Mouse (Mus musculus) midbrain, embryonic 16.5 days (tissue): ENCODE measurements at regions not wholly inside any gene's neighbourhood (a gene's known extent, or its start where the extent isn't known, plus 50 kb on each side); places are given as distances from the start of the nearest gene placed in this dataset.

Experiments
- ATAC-seq: fragments of 200-750 bp; cut with Nextera tagmentation; 2 replicates; pipeline ENCODE4 v1.8.0; 2017; ENCODE audit warnings: moderate TSS enrichment
- H3K27ac ChIP-seq: fragments of 300-500 bp; sonication (generic); 2 replicates; pipeline ENCODE4 v1.5.1; 2014; ENCODE audit warnings: mild to moderate bottlenecking, low read length, mixed read lengths
- H3K27me3 ChIP-seq: fragments of 300-500 bp; sonication (generic); 2 replicates; pipeline ENCODE4 v1.6.1; 2014; ENCODE audit warnings: low read depth, low read length, mixed read lengths; ENCODE audit not compliant: control insufficient read depth, insufficient read depth
- H3K36me3 ChIP-seq: fragments of 300-500 bp; sonication (generic); 2 replicates; pipeline ENCODE4 v1.6.1; 2014; ENCODE audit warnings: mild to moderate bottlenecking, low read length, moderate library complexity, mixed read lengths; ENCODE audit not compliant: control insufficient read depth, insufficient read depth
- H3K4me1 ChIP-seq: fragments of 300-500 bp; sonication (generic); 2 replicates; pipeline ENCODE4 v1.6.1; 2014; ENCODE audit warnings: mild to moderate bottlenecking, low read length, mixed read lengths; ENCODE audit not compliant: control insufficient read depth, insufficient read depth
- H3K4me2 ChIP-seq: fragments of 300-500 bp; sonication (generic); 2 replicates; pipeline ENCODE4 v1.6.1; 2014; ENCODE audit warnings: mild to moderate bottlenecking, low read length, mixed read lengths
- H3K4me3 ChIP-seq: fragments of 300-500 bp; sonication (generic); 2 replicates; pipeline ENCODE4 v1.5.1; 2014; ENCODE audit warnings: low read depth, mild to moderate bottlenecking, low read length, moderate library complexity, mixed read lengths
- H3K9ac ChIP-seq: fragments of 300-500 bp; sonication (generic); 2 replicates; pipeline ENCODE4 v1.6.1; 2014; ENCODE audit warnings: low read depth, low read length, mixed read lengths
- H3K9me3 ChIP-seq: fragments of 300-500 bp; sonication (generic); replicated peaks from 2 replicates; pipeline ENCODE4 v1.6.1; 2014; ENCODE audit warnings: mild to moderate bottlenecking, low read length, mixed read lengths; ENCODE audit not compliant: control insufficient read depth, poor library complexity, severe bottlenecking
- WGBS: fragments of 180-500 bp; shearing (Covaris S2); extraction: QIAGEN DNeasy Blood & Tissue Kit; methylation state at CpG from one replicate; pipeline ENCODE4 v1.1.7; 2014; 5-methylcytosine and 5-hydroxymethylcytosine counted together

DNA sequence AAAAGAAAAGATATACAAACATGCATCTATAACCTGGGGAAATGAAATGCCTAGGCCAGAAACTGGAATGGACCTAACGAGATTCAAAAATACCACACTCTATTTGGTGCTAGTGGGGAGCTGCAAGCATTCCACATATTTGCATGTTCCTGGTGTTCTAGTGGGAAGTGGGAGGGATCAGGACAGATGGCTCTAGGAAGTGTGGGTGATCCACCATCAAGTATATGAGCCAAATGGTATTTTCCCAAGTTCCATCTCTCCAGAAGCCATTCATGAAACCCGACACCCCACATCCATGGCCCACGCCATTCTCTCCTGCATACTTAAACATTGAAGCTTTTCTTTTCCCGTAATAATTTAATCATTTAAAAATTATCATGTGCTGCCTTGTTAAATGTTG, 218.2 kb downstream of the Qdpr start:
- ATAC-seq = no peak
- Histone ChIP-seq H3K9ac (no peak overlapping the region), H3K27ac (no peak overlapping the region), H3K27me3 (no peaks in the 10 kb centered on the region), H3K4me1 (no peaks in the 10 kb centered on the region), H3K4me3 (no peak overlapping the region), H3K36me3 (no peaks in the 10 kb centered on the region), H3K9me3 (no peaks in the 10 kb centered on the region), H3K4me2 (no peak overlapping the region)
- WGBS = 89% methylated on average over 4 of the region's 4 CpGs

DNA sequence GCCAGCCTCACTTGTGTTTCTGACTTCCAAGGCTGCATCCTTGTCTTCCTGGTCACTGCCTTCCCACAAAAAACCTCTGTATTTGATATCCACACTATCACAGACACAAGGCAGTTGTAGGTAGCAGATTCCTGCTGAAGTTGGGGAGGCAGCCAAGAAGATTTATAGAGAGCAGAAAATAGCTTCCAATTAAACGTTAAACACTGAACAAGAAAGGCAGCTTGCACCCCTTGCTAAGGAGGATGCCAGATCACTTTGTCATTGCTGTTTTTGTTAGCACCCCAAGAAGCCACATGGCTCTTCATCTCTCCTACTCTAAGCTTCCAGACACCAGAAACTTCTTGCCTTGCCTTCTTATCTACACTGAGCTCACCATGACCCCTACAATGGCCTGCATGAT, 219.9 kb downstream of the Qdpr start:
- Histone ChIP-seq H3K4me2 (no peak overlapping the region), H3K9me3 (no peaks in the 10 kb centered on the region), H3K4me3 (no peak overlapping the region), H3K27ac (no peak overlapping the region), H3K4me1 (no peaks in the 10 kb centered on the region), H3K9ac (no peak overlapping the region), H3K27me3 (no peaks in the 10 kb centered on the region), H3K36me3 (no peaks in the 10 kb centered on the region)
- 91% methylated on average over 1 of the region's 1 CpGs for WGBS
- ATAC-seq = no peak

DNA sequence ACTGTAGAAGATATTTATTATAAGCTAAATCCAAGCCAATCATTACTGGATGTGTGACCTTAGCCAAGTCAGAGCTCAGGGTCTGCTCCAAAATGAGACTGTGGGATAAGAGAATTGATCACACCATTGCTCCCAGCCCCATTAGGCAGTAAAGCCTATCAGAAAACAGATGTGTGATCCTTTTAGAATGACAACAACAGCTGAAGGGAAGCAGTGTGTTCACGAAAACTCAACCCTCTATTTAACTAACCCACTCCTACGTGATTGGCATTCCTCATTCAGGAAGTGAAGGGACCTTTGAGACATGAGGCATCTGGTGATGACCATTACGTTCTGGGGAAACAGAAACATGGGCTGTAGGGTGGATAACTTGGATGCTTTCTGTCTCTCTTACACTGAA, 220.6 kb downstream of the Qdpr start:
- Histone ChIP-seq H3K4me3 (no peak overlapping the region), H3K4me1 (no peaks in the 10 kb centered on the region), H3K27me3 (no peaks in the 10 kb centered on the region), H3K9ac (no peak overlapping the region), H3K36me3 (no peaks in the 10 kb centered on the region), H3K27ac (no peak overlapping the region), H3K9me3 (no peaks in the 10 kb centered on the region), H3K4me2 (no peak overlapping the region)
- no peak for ATAC-seq
- WGBS = 77% methylated on average over 3 of the region's 3 CpGs

DNA sequence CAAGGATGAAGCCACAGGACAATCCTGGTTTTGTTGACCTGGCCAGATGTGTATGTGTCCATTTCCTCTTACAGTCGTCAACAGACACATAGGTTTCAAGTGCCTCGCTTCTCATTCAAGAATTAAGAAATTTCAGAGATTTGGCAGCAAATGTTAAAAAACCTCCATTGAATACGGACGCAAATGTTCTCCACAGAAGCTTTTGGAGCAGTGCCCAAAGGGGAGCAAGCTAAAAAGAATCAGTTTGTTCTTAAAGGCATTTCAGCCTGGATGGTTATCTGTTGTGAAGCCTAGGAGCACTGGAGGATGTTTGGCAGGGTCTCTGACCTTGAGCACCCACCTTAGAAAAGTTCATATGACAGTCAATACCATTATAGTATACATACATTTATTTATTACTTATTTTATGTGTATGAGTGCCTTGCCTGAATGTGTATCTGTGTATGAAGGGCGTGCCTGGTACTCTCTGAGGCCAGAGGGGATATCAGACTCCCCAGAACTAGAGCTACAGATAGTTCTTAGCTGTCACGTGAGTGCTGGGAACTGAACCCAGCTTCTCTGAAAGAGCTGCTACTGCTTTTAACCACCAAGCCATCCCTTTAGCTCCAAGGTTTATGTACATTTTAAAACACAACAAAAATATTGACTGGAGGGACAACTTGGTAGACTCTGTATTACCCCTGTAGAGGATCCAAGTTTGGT, 221.7 kb downstream of the Qdpr start:
- Histone ChIP-seq H3K36me3 (no peaks in the 10 kb centered on the region), H3K27me3 (no peaks in the 10 kb centered on the region), H3K4me1 (no peaks in the 10 kb centered on the region), H3K9me3 (no peaks in the 10 kb centered on the region), H3K27ac (no peak overlapping the region), H3K4me2 (no peak overlapping the region), H3K4me3 (no peak overlapping the region), H3K9ac (no peak overlapping the region)
- 80% methylated on average over 6 of the region's 6 CpGs for WGBS
- ATAC-seq = no peak

DNA sequence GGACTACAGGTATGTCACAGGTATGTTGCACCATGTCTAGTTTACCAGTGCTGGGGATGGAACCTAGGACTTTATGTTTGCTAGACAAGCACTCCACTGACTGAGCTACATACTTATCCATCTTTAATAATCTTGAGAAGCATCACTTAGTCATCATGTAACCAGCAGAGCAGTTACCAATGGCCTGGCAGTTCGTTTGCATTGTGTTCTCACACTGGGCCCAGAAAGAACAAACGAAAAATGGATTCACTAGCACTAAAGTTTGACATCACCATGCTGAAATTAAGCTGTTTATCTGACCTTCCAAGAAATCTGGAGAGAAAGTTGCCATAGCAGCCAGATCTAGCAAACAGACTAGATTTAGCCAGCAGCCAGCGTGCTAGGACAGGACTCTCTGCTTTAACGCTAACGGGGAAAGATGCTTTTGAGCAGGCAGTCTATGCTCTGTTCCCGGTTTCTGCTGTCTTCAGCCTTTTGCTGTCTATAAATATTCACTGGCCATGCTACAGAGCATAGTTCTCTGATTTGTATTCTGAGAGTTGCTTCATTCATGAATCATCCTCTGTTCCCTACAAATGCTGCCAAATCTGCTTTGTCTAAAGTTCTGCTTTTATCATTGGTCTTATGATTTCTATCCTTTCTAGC, 229.6 kb downstream of the Qdpr start:
- H3K27me3 ChIP-seq = no peaks in the 10 kb centered on the region
- H3K4me3 ChIP-seq = no peak overlapping the region
- H3K9ac ChIP-seq = no peak overlapping the region
- no peaks in the 10 kb centered on the region for H3K36me3 ChIP-seq
- peak; percentile 70; the same call in 1 of the 2 replicates for ATAC-seq
- no peaks in the 10 kb centered on the region for H3K9me3 ChIP-seq
- peaks cover 4% of the 10 kb centered on the region for H3K4me1 ChIP-seq
- H3K27ac ChIP-seq = peak overlapping the region; percentile 47
- 58% methylated on average over 6 of the region's 6 CpGs for WGBS
- H3K4me2 ChIP-seq = no peak overlapping the region

DNA sequence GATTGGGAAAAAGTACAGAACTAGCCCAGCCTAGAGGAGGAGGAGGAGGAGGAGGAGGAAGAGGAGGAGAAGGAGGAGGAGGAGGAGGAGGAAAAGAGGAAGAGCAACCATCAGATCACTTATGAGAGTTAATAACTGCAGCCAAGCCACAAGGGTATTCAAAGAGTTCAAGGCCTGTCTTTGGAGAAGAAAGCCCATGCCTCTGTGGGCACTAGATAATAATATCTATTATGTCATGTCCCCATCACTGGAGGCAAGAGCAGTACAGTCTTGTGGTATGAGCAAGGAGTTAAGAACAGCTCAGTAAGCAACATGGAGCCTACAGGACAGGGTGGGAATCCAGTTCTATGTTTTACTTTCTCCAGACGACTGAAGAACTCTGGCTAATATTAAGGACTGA, 230.5 kb downstream of the Qdpr start:
- H3K36me3 ChIP-seq = no peaks in the 10 kb centered on the region
- H3K4me3 ChIP-seq = no peak overlapping the region
- no peak overlapping the region for H3K9ac ChIP-seq
- ATAC-seq = no peak
- H3K4me1 ChIP-seq = peaks cover 4% of the 10 kb centered on the region
- 76% methylated on average over 1 of the region's 1 CpGs for WGBS
- no peaks in the 10 kb centered on the region for H3K27me3 ChIP-seq
- H3K4me2 ChIP-seq = no peak overlapping the region
- H3K9me3 ChIP-seq = no peaks in the 10 kb centered on the region
- no peak overlapping the region for H3K27ac ChIP-seq

- no peak for ATAC-seq
- WGBS = 72% methylated on average over 3 of the region's 3 CpGs
- Histone ChIP-seq H3K9ac (no peak overlapping the region), H3K36me3 (no peaks in the 10 kb centered on the region), H3K4me1 (peaks cover 4% of the 10 kb centered on the region), H3K4me2 (no peak overlapping the region), H3K27ac (no peak overlapping the region), H3K4me3 (no peak overlapping the region), H3K9me3 (no peaks in the 10 kb centered on the region), H3K27me3 (no peaks in the 10 kb centered on the region)
Observed at GRCm38 (mm10) chr5:45219101-45219500, 230.9 kb downstream of the Qdpr start.

- no peak for ATAC-seq
- Histone ChIP-seq H3K9ac (no peak overlapping the region), H3K4me2 (no peak overlapping the region), H3K27me3 (no peaks in the 10 kb centered on the region), H3K27ac (no peak overlapping the region), H3K4me3 (no peak overlapping the region), H3K36me3 (no peaks in the 10 kb centered on the region), H3K4me1 (no peaks in the 10 kb centered on the region), H3K9me3 (no peaks in the 10 kb centered on the region)
Observed at GRCm38 (mm10) chr5:45214475-45214874, 235.6 kb downstream of the Qdpr start.

DNA sequence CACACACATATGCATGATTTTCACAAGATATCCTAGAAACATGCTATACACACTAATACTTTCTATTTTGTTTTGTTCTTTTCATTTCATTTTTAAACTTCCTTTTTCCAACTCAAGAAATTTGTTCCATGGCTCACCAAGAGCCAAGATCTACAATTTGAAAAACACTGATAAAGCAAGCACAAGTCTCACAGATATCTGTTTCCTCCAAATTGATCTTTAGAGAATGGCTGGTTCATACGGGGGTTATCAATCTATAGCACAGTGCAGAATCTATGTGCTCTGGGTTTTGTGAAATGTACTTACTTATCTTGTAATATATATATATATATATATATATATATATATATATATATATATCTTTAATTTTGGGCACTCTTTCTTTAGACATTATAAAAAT, 251.6 kb downstream of the Qdpr start:
- no peaks in the 10 kb centered on the region for H3K9me3 ChIP-seq
- no peaks in the 10 kb centered on the region for H3K36me3 ChIP-seq
- no peaks in the 10 kb centered on the region; the same call in 1 of the 2 replicates for H3K4me1 ChIP-seq
- H3K4me2 ChIP-seq = no peak overlapping the region
- H3K9ac ChIP-seq = no peak overlapping the region
- 95% methylated on average over 1 of the region's 1 CpGs for WGBS
- no peak overlapping the region for H3K4me3 ChIP-seq
- no peak overlapping the region for H3K27ac ChIP-seq
- ATAC-seq = no peak
- H3K27me3 ChIP-seq = no peaks in the 10 kb centered on the region
